Mouse (Mus musculus) neural tube, embryonic 11.5 days (tissue): ENCODE data around the gene Cnn3. TPM values are rescaled to one million over a fixed set of nuclear protein-coding genes. Genes with fewer than 3 reads are reported as not detected.

Experiments
- ATAC-seq: fragments of 200-750 bp; cut with Nextera tagmentation; 2 replicates; pipeline ENCODE4 v1.8.0; 2017; ENCODE audit warnings: moderate number of reproducible peaks, mild to moderate bottlenecking, moderate TSS enrichment, moderate library complexity; ENCODE audit not compliant: insufficient read depth, low FRiP score, low TSS enrichment
- DNase-seq: peaks from one replicate; pipeline ENCODE4 v3.0.0-alpha.2; 2015; ENCODE audit warnings: low spot score
- H3K27ac ChIP-seq: fragments of 300-500 bp; sonication (generic); 2 replicates; pipeline ENCODE4 v1.5.1; 2014; ENCODE audit warnings: low read depth, mild to moderate bottlenecking, low read length
- H3K27me3 ChIP-seq: fragments of 300-500 bp; sonication (generic); 2 replicates; pipeline ENCODE4 v1.6.1; 2014; ENCODE audit warnings: mild to moderate bottlenecking, low read length, mixed read lengths; ENCODE audit not compliant: control insufficient read depth, insufficient read depth
- H3K36me3 ChIP-seq: fragments of 300-500 bp; sonication (generic); 2 replicates; pipeline ENCODE4 v1.6.1; 2014; ENCODE audit warnings: mild to moderate bottlenecking, low read length, moderate library complexity, mixed read lengths; ENCODE audit not compliant: control insufficient read depth, insufficient read depth
- H3K4me1 ChIP-seq: fragments of 300-500 bp; sonication (generic); 2 replicates; pipeline ENCODE4 v1.6.1; 2014; ENCODE audit warnings: low read length, mixed read lengths; ENCODE audit not compliant: control insufficient read depth, insufficient read depth
- H3K4me2 ChIP-seq: fragments of 300-500 bp; sonication (generic); 2 replicates; pipeline ENCODE4 v1.6.1; 2014; ENCODE audit warnings: low read depth, mild to moderate bottlenecking, moderate library complexity
- H3K4me3 ChIP-seq: fragments of 300-500 bp; sonication (generic); 2 replicates; pipeline ENCODE4 v1.5.1; 2014; ENCODE audit warnings: low read depth, low read length
- H3K9ac ChIP-seq: fragments of 300-500 bp; sonication (generic); 2 replicates; pipeline ENCODE4 v1.6.1; 2014; ENCODE audit warnings: mild to moderate bottlenecking, low read length
- H3K9me3 ChIP-seq: fragments of 300-500 bp; sonication (generic); 2 replicates; pipeline ENCODE4 v1.6.1; 2016; ENCODE audit warnings: low read length; ENCODE audit not compliant: control insufficient read depth
- WGBS: fragments of 180-500 bp; shearing (Covaris S2); extraction: QIAGEN DNeasy Blood & Tissue Kit; methylation state at CpG from one replicate; pipeline ENCODE4 v1.1.7; 2014; 5-methylcytosine and 5-hydroxymethylcytosine counted together
- polyA plus RNA-seq: library from polyadenylated mRNA; unstranded; fragments of >200 nt; fragmentation: Nextera tagmentation; extraction: Ambion mirVana; gene quantifications from 2 replicates; pipeline ENCODE4 v1.2.1, GENCODE M21; 2014

Gene Cnn3
- polyA plus RNA-seq, 1 experiment from 2014 or later: 1,106 TPM

DNA sequence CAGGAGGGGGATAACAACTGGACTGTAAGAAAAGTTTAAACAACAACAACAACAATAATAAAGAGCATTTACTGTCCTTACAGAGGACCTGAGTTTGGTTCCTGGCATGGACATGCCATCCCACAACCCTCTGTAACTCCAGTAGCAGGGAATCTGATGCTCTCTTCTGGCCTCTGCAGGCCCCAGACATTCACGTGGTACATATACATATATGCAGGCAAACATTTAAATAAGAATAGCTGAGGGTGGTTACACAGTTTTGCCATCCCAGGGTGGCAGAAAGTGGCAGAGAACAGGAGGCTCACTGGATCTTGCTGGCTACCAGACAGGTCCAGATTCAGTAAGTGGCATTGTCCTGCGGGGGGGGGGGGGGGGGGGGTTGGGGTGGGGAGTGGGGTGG, 41.8 kb downstream of the Cnn3 start:
- Histone ChIP-seq H3K36me3 (no peaks in the 10 kb centered on the region), H3K27me3 (no peaks in the 10 kb centered on the region), H3K9me3 (no peaks in the 10 kb centered on the region), H3K4me1 (peaks cover 3% of the 10 kb centered on the region; the same call in 1 of the 2 replicates), H3K4me3 (no peak overlapping the region), H3K27ac (no peak overlapping the region), H3K4me2 (no peak overlapping the region), H3K9ac (no peak overlapping the region)
- DNase-seq (no peak), ATAC-seq (no peak)
- WGBS: 22% methylated on average over 1 of the region's 2 CpGs

DNA sequence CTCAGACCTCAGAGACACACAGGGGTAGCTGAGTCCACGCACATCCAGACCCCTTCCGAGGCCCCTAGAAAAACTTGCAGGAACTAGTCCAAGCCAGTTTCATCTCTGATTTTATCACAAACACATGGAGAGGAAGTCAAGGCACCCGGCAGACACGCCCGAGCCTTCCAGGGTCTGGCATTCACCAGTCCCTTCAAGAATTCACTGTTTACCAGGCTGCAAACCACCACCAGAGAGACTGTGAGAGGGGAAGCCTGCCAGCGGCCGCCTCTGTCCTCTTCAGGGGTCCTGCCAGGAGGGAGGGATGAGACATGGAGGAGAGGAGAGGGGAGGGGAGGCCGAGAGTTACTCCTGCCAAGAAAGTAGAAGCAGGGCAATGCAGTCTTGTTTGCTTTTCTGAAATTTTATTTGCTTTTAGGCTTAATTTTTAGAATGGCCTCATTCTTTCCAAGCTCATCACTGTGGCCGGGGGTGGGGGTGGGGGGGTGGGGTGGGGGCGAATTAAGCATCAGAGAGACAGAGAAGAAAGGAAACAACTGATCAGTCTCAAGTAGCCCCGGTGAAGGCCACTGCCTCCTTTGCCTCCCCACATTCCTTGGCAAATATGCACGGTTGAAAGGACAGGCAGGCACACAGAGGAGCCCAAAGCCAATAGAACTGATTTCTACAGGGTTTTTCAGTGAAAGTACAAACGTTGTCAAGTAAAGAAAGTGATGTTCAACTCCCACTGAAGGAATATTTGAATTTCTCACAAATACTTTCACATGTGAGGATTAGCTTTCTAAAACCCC, 43.1 kb downstream of the Cnn3 start:
- Histone ChIP-seq H3K27ac (peak overlapping the region; percentile 56), H3K9ac (no peak overlapping the region), H3K36me3 (no peaks in the 10 kb centered on the region), H3K4me3 (no peak overlapping the region), H3K27me3 (no peaks in the 10 kb centered on the region), H3K9me3 (no peaks in the 10 kb centered on the region), H3K4me2 (no peak overlapping the region; the same call in 1 of the 2 replicates), H3K4me1 (peaks cover 3% of the 10 kb centered on the region; the same call in 1 of the 2 replicates)
- WGBS: 11% methylated on average over 13 of the region's 13 CpGs
- DNase-seq (peak; percentile 56), ATAC-seq (no peak; the same call in 1 of the 2 replicates)

DNA sequence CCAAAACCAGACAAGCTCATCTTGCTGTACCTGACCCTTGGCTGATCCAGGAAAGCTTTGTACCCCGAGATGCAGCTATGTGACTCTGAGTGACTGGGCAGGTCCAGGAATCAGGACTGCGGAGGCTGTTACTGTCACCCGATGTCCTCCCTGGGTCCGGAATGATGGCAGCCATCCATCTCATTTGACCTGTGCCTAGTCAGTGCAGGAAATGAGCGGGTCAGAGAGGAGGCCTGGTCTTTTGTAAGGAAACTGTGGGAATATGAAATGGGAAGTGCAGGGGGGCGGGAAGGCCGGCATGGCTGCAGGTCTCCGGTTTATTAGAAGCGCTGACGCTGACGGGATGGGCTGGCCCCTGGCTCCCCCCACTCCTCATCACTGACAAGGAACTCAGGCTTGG, 45.4 kb downstream of the Cnn3 start:
- no peak for DNase-seq
- 56% methylated on average over 11 of the region's 11 CpGs for WGBS
- Histone ChIP-seq H3K4me3 (no peak overlapping the region), H3K4me2 (no peak overlapping the region), H3K36me3 (no peaks in the 10 kb centered on the region), H3K27ac (no peak overlapping the region), H3K4me1 (peaks cover 3% of the 10 kb centered on the region; the same call in 1 of the 2 replicates), H3K27me3 (no peaks in the 10 kb centered on the region), H3K9me3 (no peaks in the 10 kb centered on the region), H3K9ac (no peak overlapping the region)
- ATAC-seq: no peak

DNA sequence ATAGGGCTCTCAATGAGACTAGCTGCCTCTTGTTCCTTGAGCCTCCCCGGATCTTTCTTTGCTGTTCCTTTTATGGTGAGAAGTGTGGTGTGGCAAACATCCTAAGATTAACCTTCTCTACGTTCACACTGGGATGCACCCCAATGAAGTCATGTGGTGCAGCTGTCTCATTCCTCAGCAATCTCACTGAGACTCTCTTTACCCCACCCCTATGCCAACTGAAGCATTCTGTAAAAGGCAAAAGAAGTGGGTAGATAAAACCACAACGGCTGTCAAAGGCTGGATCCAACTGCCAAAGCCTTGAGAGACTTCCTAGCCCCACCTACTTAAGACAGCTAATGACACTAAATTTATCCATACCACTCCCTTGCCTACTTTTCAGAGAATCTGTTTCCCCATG, 48.4 kb downstream of the Cnn3 start:
- no peak for ATAC-seq

DNA sequence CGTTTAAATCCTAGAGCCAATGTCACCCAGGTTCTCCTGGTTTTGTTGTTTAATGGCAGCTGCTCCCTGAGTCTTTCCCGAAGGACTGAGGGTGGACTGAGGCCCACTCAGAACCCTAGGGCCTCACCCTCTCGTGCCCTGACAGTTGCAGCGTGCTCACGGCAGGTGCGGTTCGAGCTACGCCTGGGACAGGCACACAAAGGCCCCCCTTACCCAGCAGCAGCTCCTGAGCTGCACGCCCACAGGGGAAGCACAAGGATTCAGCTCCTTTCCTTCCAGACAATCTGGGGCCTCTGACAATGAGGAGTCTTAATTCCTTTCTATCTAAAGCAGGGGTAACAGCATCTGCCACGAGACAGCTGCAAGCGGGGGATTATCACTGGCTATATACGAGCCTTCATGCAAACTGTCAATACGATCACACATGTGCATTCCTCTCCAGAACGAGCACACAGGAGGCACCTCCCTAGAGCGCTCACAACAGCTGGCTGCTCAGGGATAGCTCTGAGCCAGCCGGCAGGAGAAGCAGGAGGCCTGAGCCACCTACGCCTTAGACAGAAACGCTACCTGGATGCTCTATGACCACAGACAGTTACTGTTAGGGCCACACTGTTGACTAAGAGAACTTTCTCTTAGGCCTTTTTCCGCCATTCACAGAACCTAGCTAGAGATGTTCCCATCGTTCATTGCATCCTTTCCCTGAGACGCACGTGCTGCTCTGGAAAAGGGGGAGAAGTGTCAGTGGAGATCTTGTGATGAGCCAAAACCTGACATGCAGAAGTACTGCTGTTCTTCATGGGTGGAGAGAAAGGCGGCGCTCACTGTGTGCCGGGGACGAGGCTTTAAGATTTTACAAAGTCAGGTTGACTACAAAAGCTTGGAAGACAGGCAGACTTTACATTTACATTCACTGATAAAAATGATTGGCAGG, 54.0 kb downstream of the Cnn3 start:
- 71% methylated on average over 26 of the region's 26 CpGs for WGBS

More for the DNA sequence above, 48.4 kb downstream of the Cnn3 start:
- 79% methylated on average over 3 of the region's 3 CpGs for WGBS
- Histone ChIP-seq H3K4me1 (no peaks in the 10 kb centered on the region), H3K36me3 (no peaks in the 10 kb centered on the region), H3K9ac (no peak overlapping the region), H3K4me3 (no peak overlapping the region), H3K27me3 (no peaks in the 10 kb centered on the region), H3K27ac (no peak overlapping the region), H3K9me3 (no peaks in the 10 kb centered on the region), H3K4me2 (no peak overlapping the region)
- no peak for DNase-seq

DNA sequence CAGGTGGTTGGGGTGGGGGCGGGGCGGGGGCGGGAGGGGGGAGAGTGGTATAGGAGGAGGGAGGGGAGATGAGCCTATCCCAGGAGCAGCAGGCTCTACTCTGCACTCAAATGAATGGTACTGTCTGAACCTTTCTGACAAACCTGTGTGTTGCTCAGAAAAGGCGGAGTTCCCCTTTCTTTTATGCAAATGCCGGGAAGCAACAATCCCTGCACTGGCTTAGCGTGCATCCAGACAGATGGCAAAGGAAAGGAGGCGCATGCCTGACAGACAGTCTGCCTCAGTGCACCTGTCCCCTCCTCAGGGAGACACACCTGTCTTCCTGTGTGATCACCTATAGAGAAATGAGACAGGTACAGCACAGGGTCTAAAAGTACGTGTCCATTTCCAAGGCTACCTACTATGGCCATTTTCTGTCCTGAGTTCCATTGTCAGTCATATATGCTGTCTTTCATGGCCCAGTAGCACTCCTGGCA, 54.7 kb downstream of the Cnn3 start:
- H3K9ac ChIP-seq: no peak overlapping the region
- no peaks in the 10 kb centered on the region for H3K36me3 ChIP-seq
- H3K4me2 ChIP-seq: no peak overlapping the region
- 64% methylated on average over 8 of the region's 8 CpGs for WGBS
- peaks cover 7% of the 10 kb centered on the region; the same call in 1 of the 2 replicates for H3K4me1 ChIP-seq
- no peaks in the 10 kb centered on the region for H3K9me3 ChIP-seq
- no peak for ATAC-seq
- no peak overlapping the region for H3K4me3 ChIP-seq
- DNase-seq: no peak
- no peaks in the 10 kb centered on the region for H3K27me3 ChIP-seq
- no peak overlapping the region for H3K27ac ChIP-seq

More for the DNA sequence above, 54.0 kb downstream of the Cnn3 start:
- Histone ChIP-seq H3K4me3 (no peak overlapping the region), H3K4me1 (peaks cover 7% of the 10 kb centered on the region; the same call in 1 of the 2 replicates), H3K27me3 (no peaks in the 10 kb centered on the region), H3K27ac (no peak overlapping the region), H3K9ac (no peak overlapping the region), H3K36me3 (no peaks in the 10 kb centered on the region), H3K9me3 (no peaks in the 10 kb centered on the region), H3K4me2 (no peak overlapping the region)
- ATAC-seq (no peak), DNase-seq (no peak)

DNA sequence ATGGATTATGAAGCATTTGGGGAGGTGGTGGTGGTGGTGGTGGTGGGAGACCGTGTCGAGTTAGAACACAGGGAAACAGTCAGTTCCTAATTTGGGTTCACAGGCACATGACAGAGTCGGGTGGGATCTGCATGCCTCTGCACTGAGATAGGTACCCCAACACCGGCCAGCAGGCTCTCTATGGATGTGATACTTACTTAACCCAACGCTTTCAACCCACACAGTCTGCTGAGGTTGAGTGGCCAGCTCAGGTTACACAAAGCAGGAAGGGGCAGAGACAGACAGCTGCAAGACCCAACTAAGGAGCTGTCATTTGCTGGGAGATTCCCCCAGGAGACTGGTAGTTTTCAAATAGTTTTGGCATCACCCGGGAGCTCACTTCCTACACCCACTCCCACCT, 55.3 kb downstream of the Cnn3 start:
- Histone ChIP-seq H3K9ac (no peak overlapping the region), H3K4me1 (peaks cover 7% of the 10 kb centered on the region; the same call in 1 of the 2 replicates), H3K4me2 (no peak overlapping the region), H3K36me3 (no peaks in the 10 kb centered on the region), H3K27me3 (no peaks in the 10 kb centered on the region), H3K27ac (no peak overlapping the region), H3K9me3 (no peaks in the 10 kb centered on the region), H3K4me3 (no peak overlapping the region)
- DNase-seq (no peak), ATAC-seq (no peak)
- WGBS: 50% methylated on average over 6 of the region's 6 CpGs

DNA sequence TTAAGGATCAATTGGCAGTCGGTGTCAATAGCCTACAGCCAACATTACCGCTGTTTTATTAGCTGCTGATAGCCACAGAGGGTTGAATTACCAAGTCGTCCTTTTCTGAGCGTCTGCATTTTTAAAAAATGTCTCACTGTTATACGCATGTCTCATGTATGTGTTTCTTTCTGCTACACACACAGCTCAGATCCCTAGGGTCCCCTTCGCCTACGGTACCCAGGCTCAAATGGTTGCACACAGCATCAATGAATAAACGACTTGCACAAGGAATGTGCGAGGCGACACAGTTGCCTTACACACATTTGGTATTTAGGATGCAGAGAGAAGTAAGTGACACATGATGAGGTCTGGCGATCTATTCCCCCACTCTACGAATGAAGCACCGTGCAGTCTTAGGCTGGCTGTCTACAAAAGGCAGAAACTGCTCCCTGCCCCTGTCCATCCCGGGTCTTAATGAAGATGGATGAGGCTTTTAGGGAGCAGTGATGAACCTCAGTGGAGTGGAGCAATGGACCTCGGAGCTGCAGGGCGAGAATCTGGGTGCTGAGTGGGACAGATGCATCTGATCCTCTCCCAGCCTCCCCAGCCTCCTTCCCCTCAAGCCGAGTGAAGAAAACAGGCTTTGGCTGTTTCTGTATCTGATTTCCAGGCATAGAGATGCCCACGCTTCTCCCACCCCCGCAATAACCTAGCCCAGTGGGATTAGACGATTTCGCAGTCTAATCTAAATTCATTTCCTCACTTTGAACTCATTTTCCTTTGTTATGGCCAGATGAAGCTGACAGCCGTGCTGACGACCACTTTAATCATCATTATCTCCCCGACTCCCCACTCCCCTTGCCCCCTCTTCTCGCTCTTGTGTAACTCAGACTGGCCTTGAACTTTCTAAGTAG, 57.2 kb downstream of the Cnn3 start:
- peaks cover 7% of the 10 kb centered on the region; the same call in 1 of the 2 replicates for H3K4me1 ChIP-seq
- H3K4me2 ChIP-seq: no peak overlapping the region
- H3K27ac ChIP-seq: peak overlapping the region; percentile 30; the same call in 1 of the 2 replicates
- H3K9ac ChIP-seq: no peak overlapping the region
- no peak overlapping the region for H3K4me3 ChIP-seq
- DNase-seq (peak; percentile 54), ATAC-seq (peak; percentile 70)
- no peaks in the 10 kb centered on the region for H3K27me3 ChIP-seq
- WGBS: 35% methylated on average over 25 of the region's 25 CpGs
- no peaks in the 10 kb centered on the region for H3K9me3 ChIP-seq
- H3K36me3 ChIP-seq: no peaks in the 10 kb centered on the region
